Mouse (Mus musculus) midbrain, embryonic 10.5 days (tissue): Measurements from ENCODE around the gene Msi1. TPM values are rescaled to one million over a fixed set of nuclear protein-coding genes. Genes with fewer than 3 reads are reported as not detected.
"Not testable (repeated sequence)": the region's sequence is repeated elsewhere in the genome, so short reads cannot be mapped to it uniquely, and the experiment has no call there.

ENCODE experiments used
- DNase-seq: peaks from one replicate; pipeline ENCODE4 v3.0.0-alpha.2; 2017; ENCODE audit warnings: low spot score
- H3K27ac ChIP-seq: fragments of 300-500 bp; sonication (generic); replicated peaks from 2 replicates; pipeline ENCODE4 v1.5.1; 2016; ENCODE audit warnings: mild to moderate bottlenecking
- H3K27me3 ChIP-seq: fragments of 300-500 bp; sonication (generic); 2 replicates; pipeline ENCODE4 v1.6.1; 2016; ENCODE audit warnings: low read depth, mild to moderate bottlenecking; ENCODE audit not compliant: poor library complexity, severe bottlenecking
- H3K36me3 ChIP-seq: fragments of 300-500 bp; sonication (generic); 2 replicates; pipeline ENCODE4 v1.6.1; 2016; ENCODE audit warnings: mild to moderate bottlenecking, moderate library complexity
- H3K4me1 ChIP-seq: fragments of 300-500 bp; sonication (generic); 2 replicates; pipeline ENCODE4 v1.6.1; 2016
- H3K4me3 ChIP-seq: fragments of 300-500 bp; sonication (generic); 2 replicates; pipeline ENCODE4 v1.5.1; 2016; ENCODE audit warnings: mild to moderate bottlenecking, moderate library complexity
- H3K9me3 ChIP-seq: fragments of 300-500 bp; sonication (generic); replicated peaks from 2 replicates; pipeline ENCODE4 v1.6.1; 2016; ENCODE audit warnings: mild to moderate bottlenecking
- WGBS: fragments of 180-500 bp; shearing (Covaris S2); methylation state at CpG from one replicate; pipeline ENCODE4 v1.1.7; 2016; 5-methylcytosine and 5-hydroxymethylcytosine counted together
- polyA plus RNA-seq: library from polyadenylated mRNA; unstranded; fragments of >200 nt; fragmentation: Nextera tagmentation; extraction: Ambion mirVana; gene quantifications from 2 replicates; pipeline ENCODE4 v1.2.1, GENCODE M21; 2016

The Msi1 gene
- polyA plus RNA-seq, 1 experiment from 2014 or later = 190 TPM

DNA sequence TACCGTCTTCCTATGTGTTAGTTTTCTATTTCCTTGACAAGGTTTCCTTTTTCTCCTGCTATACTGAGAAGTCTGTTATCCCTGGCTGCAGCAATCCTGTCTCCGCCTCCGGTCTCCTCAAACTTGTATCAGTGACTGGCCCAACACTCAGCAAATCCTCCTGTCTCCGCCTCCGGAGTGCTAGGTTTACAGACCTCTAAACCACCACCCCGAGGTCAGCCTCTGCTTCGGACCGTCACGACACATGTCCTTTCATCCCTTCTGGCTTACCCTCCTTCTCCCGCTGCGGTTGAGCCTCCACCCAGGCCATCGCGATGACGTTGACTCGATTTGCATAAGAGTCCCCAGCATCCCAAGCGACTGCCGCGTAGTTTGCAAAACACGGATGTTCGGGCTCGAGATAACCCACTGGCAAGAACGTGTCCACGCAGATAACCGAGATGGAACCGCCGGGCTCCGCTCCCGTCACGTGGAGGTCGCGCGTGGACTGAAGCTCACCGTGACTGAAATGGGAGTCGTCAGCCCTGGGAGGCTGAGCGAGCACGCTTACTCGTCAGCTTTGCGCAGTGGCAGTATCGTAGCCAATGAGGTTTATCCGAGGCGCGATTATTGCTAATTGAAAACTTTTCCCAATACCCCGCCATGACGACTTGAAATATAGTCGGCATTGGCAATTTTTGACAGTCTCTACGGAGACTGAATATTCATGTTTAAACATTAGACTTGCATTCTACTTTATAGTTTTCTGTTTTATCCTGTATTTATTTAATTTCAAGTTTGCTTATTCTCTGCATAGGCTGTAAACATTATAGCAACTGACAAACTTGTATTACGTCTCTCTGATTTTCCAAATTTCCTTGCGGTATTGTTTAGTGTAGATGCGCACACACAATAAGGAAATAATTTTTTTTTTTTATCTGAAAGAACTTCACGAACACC lies 60.6 kb downstream of the Msi1 start:
- under 1% methylated on average over 50 of the region's 50 CpGs for WGBS
- no peaks in the 10 kb centered on the region for H3K9me3 ChIP-seq
- peak; percentile 90 for DNase-seq
- H3K4me1 ChIP-seq = peaks cover 28% of the 10 kb centered on the region
- no peaks in the 10 kb centered on the region for H3K27me3 ChIP-seq
- no peaks in the 10 kb centered on the region for H3K36me3 ChIP-seq
- H3K27ac ChIP-seq = peak overlapping the region; percentile 97
- H3K4me3 ChIP-seq = peak overlapping the region; percentile 53

DNA sequence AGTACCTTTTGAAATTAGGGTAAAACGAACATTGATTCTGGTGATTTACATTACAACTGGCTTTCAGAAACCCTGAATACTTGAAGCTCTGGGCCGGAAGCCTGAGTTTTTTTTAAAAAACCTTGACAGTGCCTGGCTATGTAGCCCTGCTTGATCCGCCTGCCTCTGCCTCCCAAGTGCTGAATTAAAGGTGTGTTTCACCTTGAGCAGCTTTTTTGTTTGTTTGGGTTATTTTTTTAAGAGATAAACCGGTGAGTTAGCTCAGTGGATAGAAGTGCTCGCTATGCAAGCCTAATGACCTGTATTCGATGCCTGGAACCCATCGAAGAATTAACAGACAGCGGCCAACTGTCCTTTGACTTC lies 61.2 kb downstream of the Msi1 start:
- H3K4me3 ChIP-seq = peak overlapping the region; percentile 21; the same call in 1 of the 2 replicates
- H3K4me1 ChIP-seq = peaks cover 28% of the 10 kb centered on the region
- no peaks in the 10 kb centered on the region for H3K27me3 ChIP-seq
- 14% methylated on average over 8 of the region's 8 CpGs for WGBS
- no peaks in the 10 kb centered on the region for H3K36me3 ChIP-seq
- H3K27ac ChIP-seq = no peak overlapping the region
- no peaks in the 10 kb centered on the region for H3K9me3 ChIP-seq
- no peak for DNase-seq

DNA sequence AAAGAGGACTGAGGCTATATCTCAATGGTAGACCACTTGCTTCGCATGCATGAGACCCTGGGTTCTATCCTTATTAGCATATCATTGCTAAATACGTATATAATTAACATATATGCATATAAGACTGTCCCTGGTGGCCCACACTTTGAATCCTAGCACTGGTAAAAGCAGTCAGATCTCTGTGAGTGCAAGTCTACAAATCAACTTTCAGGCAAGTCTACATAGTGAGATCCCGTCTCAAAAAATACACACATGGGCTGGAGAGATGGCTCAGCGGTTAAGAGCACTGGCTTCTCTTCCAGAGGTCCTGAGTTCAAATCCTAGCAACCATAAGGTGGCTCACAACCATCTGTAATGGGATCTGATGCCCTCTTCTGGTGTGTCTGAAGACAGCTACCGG lies 61.7 kb downstream of the Msi1 start:
- H3K4me3 ChIP-seq = no peak overlapping the region
- H3K4me1 ChIP-seq = peaks cover 30% of the 10 kb centered on the region
- no peak for DNase-seq
- 37% methylated on average over 5 of the region's 5 CpGs for WGBS
- H3K9me3 ChIP-seq = no peaks in the 10 kb centered on the region
- H3K36me3 ChIP-seq = no peaks in the 10 kb centered on the region
- no peaks in the 10 kb centered on the region for H3K27me3 ChIP-seq
- H3K27ac ChIP-seq = no peak overlapping the region

DNA sequence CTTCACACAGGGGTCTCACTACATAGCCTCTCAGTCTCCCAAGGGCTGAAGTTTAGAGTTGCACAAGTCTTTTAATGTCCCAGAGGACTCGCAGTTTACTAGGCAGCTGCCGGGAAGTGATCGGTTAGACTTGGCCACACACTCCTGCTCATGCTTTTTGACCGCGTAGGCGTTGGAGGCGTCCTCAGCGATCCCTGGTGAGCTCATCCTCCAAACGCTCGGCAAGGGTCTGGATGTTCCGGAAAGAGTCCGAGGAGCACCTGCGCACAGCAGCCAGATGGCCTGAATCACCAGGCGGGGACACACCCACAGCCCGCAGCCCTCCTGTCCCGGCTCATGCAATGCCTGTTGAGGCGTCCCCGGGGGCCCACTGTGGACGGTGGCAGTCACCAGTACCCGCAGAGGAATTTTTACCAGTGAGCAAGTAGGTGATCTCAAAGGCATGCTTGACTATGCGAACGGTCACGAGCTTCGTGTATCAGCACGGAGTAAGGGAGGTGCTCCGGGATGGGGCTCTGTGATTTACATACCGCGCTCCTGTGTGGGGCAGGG lies 62.4 kb downstream of the Msi1 start:
- Histone ChIP-seq H3K27ac (peak overlapping the region; percentile 49; the same call in 1 of the 2 replicates), H3K9me3 (no peaks in the 10 kb centered on the region), H3K36me3 (no peaks in the 10 kb centered on the region), H3K4me3 (peak overlapping the region; percentile 44), H3K27me3 (no peaks in the 10 kb centered on the region), H3K4me1 (peaks cover 30% of the 10 kb centered on the region)
- WGBS = 7% methylated on average over 28 of the region's 28 CpGs
- no peak for DNase-seq

- no peak for DNase-seq
- no peaks in the 10 kb centered on the region for H3K27me3 ChIP-seq
- WGBS = 80% methylated on average over 6 of the region's 6 CpGs
Measured at GRCm38 (mm10) chr5:115492711-115493335, 63.4 kb downstream of the Msi1 start.

DNA sequence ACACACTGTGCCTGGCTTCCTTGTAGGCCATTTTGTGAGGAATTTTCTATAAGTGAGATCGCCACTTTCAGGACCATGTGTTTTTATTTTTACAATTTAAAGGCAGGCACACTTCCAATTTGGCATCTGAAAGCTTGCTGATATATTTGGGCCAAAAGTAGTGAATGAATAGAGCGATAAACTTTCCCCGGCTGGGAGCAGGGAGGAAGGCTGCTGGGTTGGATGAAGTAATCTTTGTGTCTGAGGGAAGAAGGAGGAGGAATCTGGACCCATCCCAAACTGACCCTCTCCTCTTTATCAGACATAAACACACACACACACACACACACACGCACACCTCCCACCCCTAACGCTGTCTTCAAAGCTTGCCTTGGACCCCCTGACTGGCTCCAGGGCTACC lies 64.0 kb downstream of the Msi1 start:
- H3K9me3 ChIP-seq = no peaks in the 10 kb centered on the region
- no peak overlapping the region for H3K4me3 ChIP-seq
- no peaks in the 10 kb centered on the region for H3K36me3 ChIP-seq
- 68% methylated on average over 5 of the region's 5 CpGs for WGBS
- H3K4me1 ChIP-seq = peaks cover 30% of the 10 kb centered on the region
- no peak for DNase-seq
- H3K27ac ChIP-seq = no peak overlapping the region
- no peaks in the 10 kb centered on the region for H3K27me3 ChIP-seq

More at GRCm38 (mm10) chr5:115492711-115493335, 63.4 kb downstream of the Msi1 start:
- Histone ChIP-seq H3K4me1 (peaks cover 30% of the 10 kb centered on the region), H3K4me3 (no peak overlapping the region), H3K36me3 (no peaks in the 10 kb centered on the region), H3K27ac (no peak overlapping the region), H3K9me3 (no peaks in the 10 kb centered on the region)

DNA sequence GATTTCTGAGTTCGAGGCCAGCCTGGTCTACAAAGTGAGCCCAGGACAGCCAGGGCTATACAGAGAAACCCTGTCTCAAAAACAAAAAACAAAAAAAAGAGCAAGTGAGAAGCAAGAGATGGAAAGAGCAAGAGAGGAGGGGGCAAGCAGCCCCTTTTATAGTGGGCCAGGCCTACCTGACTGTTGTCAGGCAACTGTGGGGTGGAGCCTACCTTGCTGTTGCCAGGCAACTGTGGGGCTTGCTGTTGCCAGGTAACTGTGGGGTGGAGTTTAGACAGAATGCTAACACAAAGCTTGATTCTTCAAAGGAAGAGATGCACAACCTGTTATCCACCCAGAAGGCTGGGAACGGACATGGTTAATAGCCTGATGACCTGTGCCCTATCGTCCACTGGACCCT lies 66.2 kb downstream of the Msi1 start:
- WGBS = 87% methylated on average over 3 of the region's 3 CpGs
- peaks cover 22% of the 10 kb centered on the region for H3K4me1 ChIP-seq

GRCm38 (mm10) chr5:115497033-115497432 lies 67.6 kb downstream of the Msi1 start:
- H3K9me3 ChIP-seq = no peaks in the 10 kb centered on the region
- H3K27ac ChIP-seq = no peak overlapping the region
- H3K27me3 ChIP-seq = no peaks in the 10 kb centered on the region
- 83% methylated on average over 7 of the region's 7 CpGs for WGBS
- H3K4me1 ChIP-seq = peaks cover 12% of the 10 kb centered on the region
- no peak overlapping the region for H3K4me3 ChIP-seq
- DNase-seq = no peak
- H3K36me3 ChIP-seq = no peaks in the 10 kb centered on the region

More for the DNA sequence above, 66.2 kb downstream of the Msi1 start:
- H3K27ac ChIP-seq, H3K27me3 ChIP-seq, H3K9me3 ChIP-seq, H3K36me3 ChIP-seq, DNase-seq, H3K4me3 ChIP-seq: not testable (repeated sequence)

DNA sequence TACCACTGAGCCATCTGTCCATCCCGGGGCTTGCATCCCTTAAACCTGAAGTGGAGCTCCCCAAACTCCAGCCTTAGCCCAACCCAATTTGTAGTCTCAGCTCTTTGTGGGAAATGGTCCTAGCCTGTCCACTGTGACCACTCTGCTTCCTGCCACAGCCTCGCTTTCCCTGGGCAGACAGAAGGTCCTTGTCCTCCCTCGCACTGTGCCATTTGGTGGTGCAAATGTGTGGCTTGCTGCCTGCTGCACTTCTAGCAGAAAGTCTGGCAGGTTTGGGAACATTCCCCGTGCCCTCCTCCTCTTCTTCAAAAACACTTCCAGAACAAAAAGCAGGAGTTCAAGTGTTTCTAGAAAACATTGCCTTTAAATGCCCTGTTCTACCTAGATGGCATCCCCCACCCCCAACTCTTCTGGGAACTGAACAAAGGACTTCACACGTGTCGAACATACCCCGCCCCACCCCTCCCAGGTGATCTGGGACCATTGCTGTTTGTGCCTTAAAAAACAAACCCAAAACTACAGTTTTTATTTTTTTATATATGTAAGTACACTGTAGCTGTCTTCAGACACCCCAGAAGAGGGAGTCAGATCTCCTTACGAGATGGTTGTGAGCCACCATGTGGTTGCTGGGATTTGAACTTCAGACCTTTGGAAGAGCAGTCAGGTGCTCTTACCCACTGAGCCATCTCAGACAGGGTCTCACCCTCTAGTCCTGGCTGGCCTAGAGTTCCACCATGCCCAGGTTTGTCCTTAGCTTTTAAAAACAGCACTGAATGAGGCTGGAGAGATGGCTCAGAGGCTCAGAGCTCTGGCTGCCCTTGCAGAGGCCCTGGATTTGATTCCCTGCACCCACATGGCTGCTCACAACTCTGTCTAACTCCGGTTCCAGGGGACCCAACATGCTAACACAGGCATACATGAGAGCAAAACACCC lies 69.2 kb downstream of the Msi1 start:
- no peak for DNase-seq
- WGBS = 65% methylated on average over 9 of the region's 9 CpGs
- no peaks in the 10 kb centered on the region for H3K36me3 ChIP-seq

GRCm38 (mm10) chr5:115500383-115500935 lies 71.1 kb downstream of the Msi1 start:
- WGBS = 87% methylated on average over 12 of the region's 12 CpGs
- H3K4me3 ChIP-seq = no peak overlapping the region
- no peak overlapping the region for H3K27ac ChIP-seq
- no peaks in the 10 kb centered on the region for H3K9me3 ChIP-seq
- H3K4me1 ChIP-seq = peaks cover 3% of the 10 kb centered on the region; the same call in 1 of the 2 replicates
- no peaks in the 10 kb centered on the region for H3K36me3 ChIP-seq
- DNase-seq = no peak
- H3K27me3 ChIP-seq = no peaks in the 10 kb centered on the region

More for the DNA sequence above, 69.2 kb downstream of the Msi1 start:
- H3K27ac ChIP-seq = no peak overlapping the region
- no peaks in the 10 kb centered on the region for H3K27me3 ChIP-seq
- H3K4me3 ChIP-seq = no peak overlapping the region
- H3K4me1 ChIP-seq = peaks cover 7% of the 10 kb centered on the region
- no peaks in the 10 kb centered on the region for H3K9me3 ChIP-seq

DNA sequence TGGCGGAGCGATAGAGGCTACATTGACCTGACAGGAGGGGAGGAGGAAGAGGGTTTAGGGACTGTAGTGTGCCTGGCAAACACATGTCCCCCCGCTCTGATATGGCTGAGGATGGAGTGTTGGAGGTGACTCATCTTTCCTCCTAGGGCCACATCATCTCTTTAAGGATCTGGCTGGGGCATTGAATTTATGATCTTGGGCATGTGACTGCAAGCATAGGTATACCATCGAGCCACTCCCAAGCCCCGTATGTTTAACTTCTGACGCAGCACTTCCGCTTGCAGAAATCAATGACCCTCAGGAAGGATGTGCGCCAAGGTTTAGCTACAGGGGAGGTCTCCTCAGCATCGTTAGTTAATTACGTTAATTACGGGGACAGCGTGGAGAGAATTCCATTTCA lies 73.6 kb downstream of the Msi1 start:
- Histone ChIP-seq H3K27ac (no peak overlapping the region), H3K36me3 (no peaks in the 10 kb centered on the region), H3K9me3 (no peaks in the 10 kb centered on the region), H3K4me1 (peaks cover 13% of the 10 kb centered on the region), H3K27me3 (peaks cover 4% of the 10 kb centered on the region; the same call in 1 of the 2 replicates), H3K4me3 (no peak overlapping the region)
- WGBS = 71% methylated on average over 12 of the region's 12 CpGs
- DNase-seq = no peak
